Mouse (Mus musculus): ENCODE measurements around the gene Lacc1. TPM values are rescaled to one million over a fixed set of nuclear protein-coding genes. Genes with fewer than 3 reads are reported as not detected.

Lacc1 gene
- 5.4 and 7.8 TPM in 2 replicates for polyA plus RNA-seq (2015; fragmentation: Nextera tagmentation; extraction: Ambion mirVana)

GRCm38 (mm10) chr14:77036226-77037046 is at the start of gene Lacc1, which contains the start of gene Ccdc122:
TSS of gene Lacc1 (minus strand) at chr14:77036904.
TSS of gene Ccdc122 (plus strand) at chr14:77036772.

Other genes starting within 250 kb of the Lacc1 start
- 30.1 and 34.5 TPM in 2 replicates for gene Ccdc122, start 132 bp downstream of the Lacc1 start, polyA plus RNA-seq (2015; fragmentation: Nextera tagmentation; extraction: Ambion mirVana)
- gene Enox1, start 119.9 kb upstream of the Lacc1 start, polyA plus RNA-seq (2015; fragmentation: Nextera tagmentation; extraction: Ambion mirVana) = 5.8 and 10.2 TPM in 2 replicates

Measured in adrenal gland, postnatal 0 days (tissue).